Mouse (Mus musculus): ENCODE measurements around the gene BC029722. TPM values are rescaled to one million over a fixed set of nuclear protein-coding genes. Genes with fewer than 3 reads are reported as not detected.

The BC029722 gene
- total and polyA plus RNA-seq, 3 experiments = 12.4 to 33.8 (median 22.7) TPM

GRCm38 (mm10) chr2:155807408-155807807, 11.8 kb downstream of the BC029722 start:
- Histone ChIP-seq H3K4me3 (replicated peaks in 1 of 3; ENCODE audit: low read depth in 2 of 3, low read length in 2 of 3, poor library complexity in 1 of 3) (no peak overlapping the region), H3K4me1 (ENCODE audit: control insufficient read depth in 1 of 2, insufficient read depth in 2 of 2) (peaks cover 0 to 9% of the 10 kb centered on the region in 2 experiments; a peak in 2 of 4 replicates), H3K36me3 (replicated peaks in 1 of 2; ENCODE audit: control insufficient read depth in 1 of 2, insufficient read depth in 1 of 2, low read length in 1 of 2) (no peaks in the 10 kb centered on the region), H3K27ac (ENCODE audit: insufficient read depth, low read depth) (no peak overlapping the region), H3K79me2 (replicated peaks; ENCODE audit: control insufficient read depth, extremely low read depth, insufficient read depth, poor library complexity, severe bottlenecking) (no peaks in the 10 kb centered on the region), H3K9ac (ENCODE audit: insufficient read depth, low read depth) (no peak overlapping the region), H3K4me2 (ENCODE audit: insufficient read depth, low read depth, poor library complexity, severe bottlenecking) (no peak overlapping the region), H3K27me3 (replicated peaks) (peaks cover 41% of the 10 kb centered on the region), H3K9me3 (replicated peaks; ENCODE audit: low read length) (no peaks in the 10 kb centered on the region)
- TF ChIP-seq HCFC1 (IDR thresholded peaks at IDR 0.05; ENCODE audit: low read depth, low read length) (no peak), TCF12 (IDR thresholded peaks at IDR 0.05; ENCODE audit: low read depth, low read length) (no peak), CHD2 (IDR thresholded peaks at IDR 0.05; ENCODE audit: low read length) (no peak), NELFE (IDR thresholded peaks at IDR 0.05; ENCODE audit: low read depth, low read length) (no peak), SIN3A (IDR thresholded peaks at IDR 0.05; ENCODE audit: low read length) (no peak), MAX (IDR thresholded peaks at IDR 0.05; ENCODE audit: low read length) (no peak), PAX5 (IDR thresholded peaks at IDR 0.05; ENCODE audit: low read length) (no peak)
- in situ Hi-C loops (cut with MboI; ENCODE audit: low pct_ligation_motif_present, low pct_unique_long_range_greater_than_20kb, low sequenced_read_pairs) = no loop called here
- dilution Hi-C loops (cut with MboI; ENCODE audit: extremely low pct_ligation_motif_present, extremely low pct_unique_long_range_greater_than_20kb, low sequenced_read_pairs) = no loop called here
- DNase-seq (ENCODE audit: extremely low read depth) = no peak

DNA sequence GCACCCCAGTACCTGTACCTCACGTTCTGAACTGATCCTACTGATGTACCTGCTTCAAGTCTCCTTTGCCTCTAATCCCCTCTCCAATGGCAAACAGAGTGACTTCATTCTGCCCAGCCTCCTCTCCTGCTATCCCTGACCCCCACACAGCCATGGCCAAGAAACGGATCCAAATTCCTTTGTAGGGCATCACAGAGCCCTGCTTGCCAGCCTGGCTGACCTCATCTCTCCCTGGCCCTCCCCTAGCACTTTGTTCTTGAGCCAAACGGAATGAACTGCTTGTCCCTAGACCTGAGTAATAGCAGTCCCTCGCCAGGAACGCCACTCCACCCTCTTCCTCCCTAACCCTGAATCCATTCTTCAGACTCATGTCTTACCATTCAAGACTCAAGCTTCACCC, 12.7 kb downstream of the BC029722 start:
- H3K36me3 ChIP-seq (replicated peaks in 1 of 2; ENCODE audit: control insufficient read depth in 1 of 2, insufficient read depth in 1 of 2, low read length in 1 of 2) = no peaks in the 10 kb centered on the region
- H3K9ac ChIP-seq (ENCODE audit: insufficient read depth, low read depth) = no peak overlapping the region
- DNase-seq (ENCODE audit: extremely low read depth) = no peak
- H3K79me2 ChIP-seq (replicated peaks; ENCODE audit: control insufficient read depth, extremely low read depth, insufficient read depth, poor library complexity, severe bottlenecking) = no peaks in the 10 kb centered on the region
- dilution Hi-C loops (cut with MboI; ENCODE audit: extremely low pct_ligation_motif_present, extremely low pct_unique_long_range_greater_than_20kb, low sequenced_read_pairs) (no loop called here), in situ Hi-C loops (cut with MboI; ENCODE audit: low pct_ligation_motif_present, low pct_unique_long_range_greater_than_20kb, low sequenced_read_pairs) (no loop called here)
- no peaks in the 10 kb centered on the region for H3K9me3 ChIP-seq (replicated peaks; ENCODE audit: low read length)
- no peak overlapping the region for H3K27ac ChIP-seq (ENCODE audit: insufficient read depth, low read depth)
- TF ChIP-seq MXI1 (IDR thresholded peaks at IDR 0.05; ENCODE audit: low read depth, low read length) (no peak), CHD2 (IDR thresholded peaks at IDR 0.05; ENCODE audit: low read length) (no peak), UBTF (IDR thresholded peaks at IDR 0.05; ENCODE audit: low read depth, low read length) (no peak), BHLHE40 (IDR thresholded peaks at IDR 0.05; ENCODE audit: low read depth, low read length) (no peak), TBP (conservative IDR thresholded peaks at IDR 0.05; ENCODE audit: low read depth, low read length) (no peak), IRF4 (IDR thresholded peaks at IDR 0.05; ENCODE audit: low read depth, low read length) (no peak), POLR2A (IDR thresholded peaks at IDR 0.05; ENCODE audit: low read depth, low read length) (no peak), ETS1 (conservative IDR thresholded peaks at IDR 0.05; ENCODE audit: low read depth, low read length) (no peak), JUND (conservative IDR thresholded peaks at IDR 0.05; ENCODE audit: low read depth, low read length) (no peak), RCOR1 (conservative IDR thresholded peaks at IDR 0.05; ENCODE audit: low read depth, low read length) (no peak), MAFK (IDR thresholded peaks at IDR 0.05; ENCODE audit: insufficient replicate concordance, low read length) (no peak), POLR2AphosphoS2 (IDR thresholded peaks at IDR 0.05; ENCODE audit: low read depth, low read length) (no peak), PAX5 (IDR thresholded peaks at IDR 0.05; ENCODE audit: low read length) (no peak), NRF1 (IDR thresholded peaks at IDR 0.05; ENCODE audit: low read depth, low read length) (no peak), KAT2A (IDR thresholded peaks at IDR 0.05; ENCODE audit: insufficient replicate concordance, low read length) (no peak), CTCF (conservative IDR thresholded peaks at IDR 0.05 in 1 of 2, IDR thresholded peaks at IDR 0.05 in 1 of 2; ENCODE audit: low read depth in 2 of 2, low read length in 2 of 2) (no peak)
- no peak overlapping the region for H3K4me2 ChIP-seq (ENCODE audit: insufficient read depth, low read depth, poor library complexity, severe bottlenecking)
- no peak overlapping the region for H3K4me3 ChIP-seq (replicated peaks in 1 of 3; ENCODE audit: low read depth in 2 of 3, low read length in 2 of 3, poor library complexity in 1 of 3)
- H3K4me1 ChIP-seq (ENCODE audit: control insufficient read depth in 1 of 2, insufficient read depth in 2 of 2) = peaks cover 0 to under 1% of the 10 kb centered on the region in 2 experiments; a peak in 1 of 4 replicates
- peaks cover 46% of the 10 kb centered on the region for H3K27me3 ChIP-seq (replicated peaks)

Measured in CH12.LX (cell line).